ENCODE assay signal across 29 mouse cellular contexts in the genomic region with DNA sequence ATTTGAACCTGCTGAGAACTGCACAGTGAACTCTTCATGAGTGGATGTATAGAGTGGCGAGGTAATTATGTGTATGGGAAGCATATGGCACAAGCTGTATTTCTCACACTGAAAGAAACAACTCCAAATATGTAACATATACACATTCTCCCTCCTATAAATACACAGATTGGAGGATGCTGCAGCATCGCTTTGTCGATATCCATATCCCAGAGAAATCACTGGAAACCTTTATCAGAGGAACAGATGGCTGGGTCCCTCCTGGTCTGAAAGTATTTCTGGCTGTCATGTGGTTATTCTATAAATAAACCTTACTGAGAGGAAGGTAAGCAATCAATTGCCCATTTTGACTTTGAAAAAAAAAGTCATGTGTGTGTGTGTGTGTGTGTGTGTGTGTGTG.
DNase-seq lines count a peak whose midpoint lies in the region; ATAC-seq and TF ChIP-seq lines count a peak whose summit lies in the region.
"Had no signal": no experiment of that assay in that cellular context is flagged by ENCODE, and none has a peak within 500 bp of the region (broad histone marks: within the 10 kb centered on the region; RNA-seq: fewer than 3 reads in every experiment).

No protein-coding gene starts in this region.

- no peaks in the 10 kb centered on the region for H3K27me3 ChIP-seq in forebrain, embryonic 13.5 days
- no peaks in the 10 kb centered on the region for H3K27me3 ChIP-seq in forebrain, embryonic 12.5 days
- H3K27me3 ChIP-seq in hindbrain, embryonic 16.5 days (replicated peaks; ENCODE audit: control insufficient read depth, insufficient read depth, low read length), result no peaks in the 10 kb centered on the region
- no peaks in the 10 kb centered on the region for H3K27me3 ChIP-seq in hindbrain, embryonic 13.5 days
- H3K27me3 ChIP-seq: intestine, embryonic 15.5 days; limb, embryonic 15.5 days; liver, embryonic 13.5 days; megakaryocyte, embryonic 14.5 days; midbrain, embryonic 13.5 days; stomach, embryonic 15.5 days had no signal

- no peak overlapping the region for H3K4me3 ChIP-seq in forebrain, embryonic 13.5 days
- H3K4me3 ChIP-seq in forebrain, embryonic 12.5 days (replicated peaks), result no peak overlapping the region
- H3K4me3 ChIP-seq in hindbrain, embryonic 16.5 days (ENCODE audit: low read length), result no peak overlapping the region
- no peak overlapping the region for H3K4me3 ChIP-seq in hindbrain, embryonic 13.5 days
- H3K4me3 ChIP-seq: intestine, embryonic 15.5 days; layer of hippocampus, adult 2 months; limb, embryonic 10.5 days; limb, embryonic 15.5 days; liver, embryonic 13.5 days; megakaryocyte, embryonic 14.5 days; midbrain, embryonic 13.5 days; stomach, embryonic 15.5 days had no signal

- H3K27ac ChIP-seq in forebrain, embryonic 13.5 days, result no peak overlapping the region
- no peak overlapping the region for H3K27ac ChIP-seq in forebrain, embryonic 12.5 days
- no peak overlapping the region for H3K27ac ChIP-seq in hindbrain, embryonic 16.5 days (ENCODE audit: low read depth, low read length)
- no peak overlapping the region for H3K27ac ChIP-seq in hindbrain, embryonic 13.5 days
- H3K27ac ChIP-seq: intestine, embryonic 15.5 days; layer of hippocampus, adult 2 months; limb, embryonic 10.5 days; limb, embryonic 15.5 days; liver, embryonic 13.5 days; midbrain, embryonic 13.5 days; stomach, embryonic 15.5 days had no signal

- 87% methylated on average over 3 of the region's 3 CpGs for WGBS in forebrain, embryonic 13.5 days
- 86% methylated on average over 3 of the region's 3 CpGs for WGBS in forebrain, embryonic 12.5 days
- WGBS in hindbrain, embryonic 16.5 days, result 73% methylated on average over 3 of the region's 3 CpGs
- WGBS in hindbrain, embryonic 13.5 days, result 95% methylated on average over 3 of the region's 3 CpGs

- H3K9ac ChIP-seq in forebrain, embryonic 13.5 days, result no peak overlapping the region
- H3K9ac ChIP-seq in forebrain, embryonic 12.5 days, result no peak overlapping the region
- no peak overlapping the region for H3K9ac ChIP-seq in hindbrain, embryonic 16.5 days (ENCODE audit: low read depth, low read length)
- H3K9ac ChIP-seq in hindbrain, embryonic 13.5 days, result no peak overlapping the region
- H3K9ac ChIP-seq: intestine, embryonic 15.5 days; limb, embryonic 15.5 days; liver, embryonic 13.5 days; midbrain, embryonic 13.5 days; stomach, embryonic 15.5 days had no signal

- no peak for TF ChIP-seq POLR2A in brain, embryonic 14.5 days (IDR thresholded peaks at IDR 0.05; ENCODE audit: borderline replicate concordance, extremely low read depth, insufficient read depth, insufficient read length, poor library complexity, severe bottlenecking)

- H3K4me1 ChIP-seq in forebrain, embryonic 13.5 days, result no peaks in the 10 kb centered on the region
- H3K4me1 ChIP-seq in forebrain, embryonic 12.5 days, result no peaks in the 10 kb centered on the region
- no peaks in the 10 kb centered on the region for H3K4me1 ChIP-seq in hindbrain, embryonic 16.5 days (ENCODE audit: control insufficient read depth, insufficient read depth, low read depth, low read length)
- H3K4me1 ChIP-seq in hindbrain, embryonic 13.5 days (replicated peaks), result no peaks in the 10 kb centered on the region
- H3K4me1 ChIP-seq: intestine, embryonic 15.5 days; limb, embryonic 10.5 days; limb, embryonic 15.5 days; liver, embryonic 13.5 days; megakaryocyte, embryonic 14.5 days; midbrain, embryonic 13.5 days; stomach, embryonic 15.5 days had no signal

- H3K9me3 ChIP-seq in forebrain, embryonic 13.5 days (replicated peaks), result no peaks in the 10 kb centered on the region
- no peaks in the 10 kb centered on the region for H3K9me3 ChIP-seq in forebrain, embryonic 12.5 days
- no peaks in the 10 kb centered on the region for H3K9me3 ChIP-seq in hindbrain, embryonic 16.5 days (ENCODE audit: control insufficient read depth, low read length)
- H3K9me3 ChIP-seq in hindbrain, embryonic 13.5 days, result no peaks in the 10 kb centered on the region
- H3K9me3 ChIP-seq: intestine, embryonic 15.5 days; limb, embryonic 10.5 days; limb, embryonic 15.5 days; liver, embryonic 13.5 days; megakaryocyte, embryonic 14.5 days; midbrain, embryonic 13.5 days; stomach, embryonic 15.5 days had no signal

- DNase-seq in brain, embryonic 14.5 days (ENCODE audit: low read depth), result peak; percentile 51
- DNase-seq in cerebellum, postnatal 25 days, result peak; percentile 26 to 41
- no peak for DNase-seq in testis, postnatal 14 days (ENCODE audit: low spot score)
- DNase-seq: adrenal gland, postnatal 25 days; B cell, adult 2 months; gastrocnemius, postnatal 14 days; heart, postnatal 14 days; kidney, adult 2 months; kidney, postnatal 36 days; layer of hippocampus, postnatal 36 days; liver, embryonic 13.5 days; lung, adult 18-20 months; lung, postnatal 4 days; retina, postnatal 1 day; right cerebral cortex, postnatal 14 days; thymus, postnatal 14 days had no signal

- peak; percentile 36; the same call in 1 of the 2 replicates for ATAC-seq in forebrain, embryonic 13.5 days
- ATAC-seq in forebrain, embryonic 12.5 days (ENCODE audit: low FRiP score), result no peak
- peak; percentile 70; the same call in 1 of the 2 replicates for ATAC-seq in hindbrain, embryonic 16.5 days
- no peak for ATAC-seq in hindbrain, embryonic 13.5 days (ENCODE audit: low FRiP score)
- ATAC-seq in inflammation-experienced regulatory T-cells, adult 6 months, result no peak
- ATAC-seq: intestine, embryonic 15.5 days; lung, postnatal 0 days; midbrain, embryonic 13.5 days had no signal

- TF ChIP-seq CTCF in brain, embryonic 14.5 days (IDR thresholded peaks at IDR 0.05; ENCODE audit: borderline replicate concordance, extremely low read depth, insufficient read depth, insufficient read length), result no peak

- H3K4me2 ChIP-seq in forebrain, embryonic 13.5 days, result no peak overlapping the region
- no peak overlapping the region for H3K4me2 ChIP-seq in forebrain, embryonic 12.5 days
- no peak overlapping the region for H3K4me2 ChIP-seq in hindbrain, embryonic 16.5 days (ENCODE audit: low read length)
- no peak overlapping the region for H3K4me2 ChIP-seq in hindbrain, embryonic 13.5 days
- H3K4me2 ChIP-seq: intestine, embryonic 15.5 days; limb, embryonic 15.5 days; liver, embryonic 13.5 days; midbrain, embryonic 13.5 days; stomach, embryonic 15.5 days had no signal

- no peaks in the 10 kb centered on the region for H3K36me3 ChIP-seq in forebrain, embryonic 13.5 days (ENCODE audit: poor library complexity, severe bottlenecking)
- no peaks in the 10 kb centered on the region for H3K36me3 ChIP-seq in forebrain, embryonic 12.5 days (replicated peaks)
- H3K36me3 ChIP-seq in hindbrain, embryonic 16.5 days (ENCODE audit: control insufficient read depth, insufficient read depth, low read length), result no peaks in the 10 kb centered on the region
- H3K36me3 ChIP-seq in hindbrain, embryonic 13.5 days, result no peaks in the 10 kb centered on the region
- H3K36me3 ChIP-seq: intestine, embryonic 15.5 days; limb, embryonic 10.5 days; limb, embryonic 15.5 days; liver, embryonic 13.5 days; midbrain, embryonic 13.5 days; stomach, embryonic 15.5 days had no signal

Comparison
In these comparisons a context has a peak if more than half of its experiments do, and no peak if none do; other contexts are left out.
1. ATAC-seq: peak in forebrain, embryonic 13.5 days (single experiment) and hindbrain, embryonic 16.5 days (single experiment); none in forebrain, embryonic 12.5 days (single experiment), hindbrain, embryonic 13.5 days (single experiment) and inflammation-experienced regulatory T-cells, adult 6 months (single experiment).